Mouse (Mus musculus) bone marrow, adult 2 months (tissue): ENCODE measurements around the gene Wwc1.

ENCODE experiments used
- CTCF ChIP-seq: fragments of 200-500 bp; IDR thresholded peaks from 2 replicates; pipeline ENCODE4 v1.5.1; 2011; ENCODE audit warnings: low read length, control low read depth; ENCODE audit not compliant: control insufficient read depth, insufficient read depth
- POLR2A ChIP-seq: fragments of 200-500 bp; IDR thresholded peaks from 2 replicates; pipeline ENCODE4 v1.6.1; 2011; ENCODE audit warnings: low read depth, mild to moderate bottlenecking, control low read depth, low read length, borderline replicate concordance; ENCODE audit not compliant: control insufficient read depth

GRCm38 (mm10) chr11:35963554-35963953, 16.8 kb downstream of the Wwc1 start:
- TF ChIP-seq POLR2A: no peak
- no peak for TF ChIP-seq CTCF
